Mouse (Mus musculus): ENCODE results near the gene Lrrc45. TPM values are rescaled to one million over a fixed set of nuclear protein-coding genes. Genes with fewer than 3 reads are reported as not detected.

Lrrc45 gene
- polyA plus RNA-seq, 1 experiment from 2014 or later, result 23.2 TPM

DNA sequence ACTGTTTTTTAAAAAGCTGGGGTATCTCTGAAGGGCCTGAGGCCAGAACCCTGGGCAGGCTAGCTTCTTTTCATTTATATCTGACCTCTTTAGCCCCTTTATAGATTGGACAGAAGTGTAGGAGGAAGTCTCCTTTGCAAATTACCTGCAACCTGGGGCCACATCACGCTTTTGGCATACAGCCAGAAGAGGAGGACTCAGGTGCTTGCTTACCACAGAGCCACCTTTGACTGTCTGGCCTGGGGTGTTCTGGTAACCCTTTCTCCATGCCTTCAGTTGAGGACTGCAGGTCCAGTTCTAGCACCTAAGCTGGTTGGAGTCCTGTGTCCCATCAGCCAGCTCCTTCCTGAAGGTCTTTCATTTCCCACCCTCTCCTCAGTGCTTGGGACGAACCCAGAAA, 4.2 kb upstream of the Lrrc45 start:
- H3K27ac ChIP-seq (ENCODE audit: low read depth, low read length), result no peak overlapping the region
- H3K27me3 ChIP-seq (ENCODE audit: control insufficient read depth, insufficient read depth, low read length), result no peaks in the 10 kb centered on the region
- peaks cover 6% of the 10 kb centered on the region for H3K36me3 ChIP-seq (ENCODE audit: control insufficient read depth, insufficient read depth, low read length)
- 67% methylated on average over 2 of the region's 2 CpGs for WGBS (ENCODE audit: insufficient replicate concordance)
- peaks cover 40% of the 10 kb centered on the region for H3K4me1 ChIP-seq (ENCODE audit: control insufficient read depth, insufficient read depth, low read length)
- H3K9ac ChIP-seq (ENCODE audit: low read depth, low read length), result no peak overlapping the region
- ATAC-seq (replicated peaks; ENCODE audit: insufficient number of reproducible peaks, low FRiP score, low TSS enrichment), result no peak
- no peak overlapping the region for H3K4me3 ChIP-seq (ENCODE audit: low read depth, low read length)
- no peaks in the 10 kb centered on the region for H3K9me3 ChIP-seq (replicated peaks; ENCODE audit: control insufficient read depth, low read length)
- no peak overlapping the region for H3K4me2 ChIP-seq

DNA sequence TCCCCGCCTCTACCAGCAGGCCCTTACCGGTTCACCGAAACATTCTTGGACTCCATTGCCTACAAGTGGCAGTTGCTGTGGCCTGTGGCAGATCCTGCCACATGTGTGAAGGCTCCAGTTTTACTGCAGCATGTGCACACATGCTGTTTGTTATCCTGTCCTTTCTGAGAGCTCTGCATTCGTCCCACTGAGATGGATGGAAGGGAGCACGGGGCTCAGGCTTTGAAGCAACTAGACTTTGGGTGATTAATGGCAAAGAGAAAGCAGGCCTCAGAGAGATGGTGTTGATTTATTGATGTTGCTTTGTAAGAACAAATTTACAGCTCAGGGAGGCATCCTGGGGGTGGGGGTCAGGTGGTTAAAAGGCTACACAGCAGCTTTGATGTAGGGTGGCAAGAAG, 3.1 kb upstream of the Lrrc45 start:
- no peak for ATAC-seq (replicated peaks; ENCODE audit: insufficient number of reproducible peaks, low FRiP score, low TSS enrichment)
- no peaks in the 10 kb centered on the region for H3K27me3 ChIP-seq (ENCODE audit: control insufficient read depth, insufficient read depth, low read length)
- no peak overlapping the region for H3K4me2 ChIP-seq
- H3K9me3 ChIP-seq (replicated peaks; ENCODE audit: control insufficient read depth, low read length), result no peaks in the 10 kb centered on the region
- H3K9ac ChIP-seq (ENCODE audit: low read depth, low read length), result no peak overlapping the region
- H3K4me1 ChIP-seq (ENCODE audit: control insufficient read depth, insufficient read depth, low read length), result peaks cover 34% of the 10 kb centered on the region
- peaks cover 7% of the 10 kb centered on the region for H3K36me3 ChIP-seq (ENCODE audit: control insufficient read depth, insufficient read depth, low read length)
- 75% methylated on average over 5 of the region's 5 CpGs for WGBS (ENCODE audit: insufficient replicate concordance)
- H3K4me3 ChIP-seq (ENCODE audit: low read depth, low read length), result no peak overlapping the region
- no peak overlapping the region for H3K27ac ChIP-seq (ENCODE audit: low read depth, low read length)

DNA sequence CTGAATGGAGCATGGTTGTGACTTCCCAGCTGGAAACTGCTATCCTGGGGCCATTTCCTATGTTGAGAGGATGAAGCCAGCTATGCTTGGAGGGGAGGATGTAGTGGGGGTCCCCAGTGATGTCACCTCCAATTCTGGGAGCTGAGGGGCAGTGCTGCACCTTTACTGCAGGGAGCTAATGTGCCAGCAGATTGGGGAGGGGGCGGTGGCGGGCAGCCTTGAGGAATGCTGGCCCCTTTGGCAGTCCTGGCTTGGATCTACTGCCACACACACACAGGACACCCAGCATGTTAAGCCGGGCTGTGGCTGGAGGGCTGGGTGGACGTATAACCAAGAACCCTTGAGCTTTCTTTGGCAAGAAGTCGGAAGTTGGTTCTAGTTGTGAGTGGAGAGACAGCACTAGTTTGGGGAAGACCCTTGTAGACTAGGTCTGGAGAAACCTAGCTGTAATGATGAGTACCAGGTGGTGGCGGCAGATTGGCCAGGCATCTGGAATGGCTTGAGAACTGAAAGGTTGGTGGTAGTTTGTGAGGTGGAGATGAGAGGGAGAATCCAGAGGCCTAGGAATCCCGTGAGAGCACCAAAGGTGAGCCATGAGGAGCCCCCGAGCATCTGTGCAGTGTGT, 1.6 kb upstream of the Lrrc45 start:
- Histone ChIP-seq H3K9ac (ENCODE audit: low read depth, low read length) (peak overlapping the region; percentile 80; the same call in 1 of the 2 replicates), H3K27me3 (ENCODE audit: control insufficient read depth, insufficient read depth, low read length) (no peaks in the 10 kb centered on the region), H3K9me3 (replicated peaks; ENCODE audit: control insufficient read depth, low read length) (no peaks in the 10 kb centered on the region), H3K27ac (ENCODE audit: low read depth, low read length) (no peak overlapping the region), H3K36me3 (ENCODE audit: control insufficient read depth, insufficient read depth, low read length) (peaks cover 11% of the 10 kb centered on the region), H3K4me1 (ENCODE audit: control insufficient read depth, insufficient read depth, low read length) (peaks cover 20% of the 10 kb centered on the region), H3K4me3 (ENCODE audit: low read depth, low read length) (no peak overlapping the region; the same call in 1 of the 2 replicates), H3K4me2 (peak overlapping the region; percentile 100)
- no peak for ATAC-seq (replicated peaks; ENCODE audit: insufficient number of reproducible peaks, low FRiP score, low TSS enrichment)
- 57% methylated on average over 8 of the region's 8 CpGs for WGBS (ENCODE audit: insufficient replicate concordance)

DNA sequence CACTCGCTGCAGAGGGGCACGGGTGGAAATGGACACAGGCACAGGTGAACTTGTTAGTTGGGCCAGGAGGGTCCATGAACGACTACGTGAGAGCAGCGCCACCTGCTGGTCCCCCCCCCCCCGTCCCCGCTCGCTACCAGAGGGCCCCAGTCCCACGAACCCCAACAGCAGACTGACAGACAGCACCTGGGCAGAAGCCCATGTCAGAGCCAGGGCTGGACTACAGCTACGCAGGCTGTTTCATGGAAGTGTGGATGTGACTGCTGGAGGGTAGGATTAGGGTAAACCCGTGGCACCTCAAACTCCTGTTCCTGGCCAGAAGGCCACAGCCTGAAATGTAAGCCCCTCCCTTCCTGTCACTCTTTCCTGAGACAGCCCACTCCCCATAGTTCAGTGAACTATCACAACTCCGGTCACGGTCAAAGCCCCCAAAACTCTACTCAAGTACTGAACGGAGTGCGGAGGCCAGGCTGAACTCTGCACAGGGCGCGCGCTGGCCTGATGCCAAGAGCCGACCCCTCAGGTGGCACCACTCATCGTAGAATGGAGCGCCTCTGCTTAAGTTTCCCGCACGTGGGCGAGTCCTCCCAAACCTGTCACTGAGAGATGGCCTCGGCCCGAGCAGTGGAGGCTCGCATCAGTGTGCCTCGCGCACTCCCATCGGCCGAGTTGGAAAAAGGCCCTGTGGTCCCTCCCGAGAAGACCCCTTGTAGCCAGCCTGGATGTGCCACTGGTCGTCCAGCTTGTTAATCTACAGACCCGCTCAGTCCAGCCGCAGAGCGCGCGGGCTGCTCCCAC, 755 bp upstream of the Lrrc45 start:
- Histone ChIP-seq H3K4me2 (peak overlapping the region; percentile 100), H3K4me1 (ENCODE audit: control insufficient read depth, insufficient read depth, low read length) (peaks cover 13% of the 10 kb centered on the region), H3K27ac (ENCODE audit: low read depth, low read length) (peak overlapping the region; percentile 76), H3K9me3 (replicated peaks; ENCODE audit: control insufficient read depth, low read length) (no peaks in the 10 kb centered on the region), H3K27me3 (ENCODE audit: control insufficient read depth, insufficient read depth, low read length) (no peaks in the 10 kb centered on the region), H3K9ac (ENCODE audit: low read depth, low read length) (peak overlapping the region; percentile 80), H3K4me3 (ENCODE audit: low read depth, low read length) (peak overlapping the region; percentile 55), H3K36me3 (ENCODE audit: control insufficient read depth, insufficient read depth, low read length) (peaks cover 14% of the 10 kb centered on the region)
- under 1% methylated on average over 38 of the region's 38 CpGs for WGBS (ENCODE audit: insufficient replicate concordance)
- ATAC-seq (replicated peaks; ENCODE audit: insufficient number of reproducible peaks, low FRiP score, low TSS enrichment), result peak; percentile 24

DNA sequence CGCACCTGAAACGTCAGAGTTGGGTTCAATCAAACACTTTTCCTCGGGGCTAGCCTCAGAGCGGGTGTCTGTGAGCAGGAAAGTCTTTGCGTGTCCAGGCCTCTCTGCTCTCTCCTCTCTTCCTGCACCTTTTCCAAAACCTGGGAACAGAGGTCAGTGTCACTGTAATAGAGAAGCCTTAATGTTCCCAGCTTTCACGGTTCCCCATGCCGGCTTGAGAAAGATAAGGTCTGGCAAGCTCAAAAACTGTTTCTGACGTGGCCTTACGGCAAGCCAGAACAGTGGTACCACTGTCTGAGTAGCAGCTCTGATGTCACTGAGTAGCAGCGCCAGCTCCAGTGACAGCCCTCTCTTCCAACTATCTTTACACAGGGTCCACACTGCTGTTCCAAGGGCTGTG, 821 bp downstream of the Lrrc45 start:
- peak overlapping the region; percentile 55 for H3K4me3 ChIP-seq (ENCODE audit: low read depth, low read length)
- no peak for ATAC-seq (replicated peaks; ENCODE audit: insufficient number of reproducible peaks, low FRiP score, low TSS enrichment)
- no peak overlapping the region for H3K27ac ChIP-seq (ENCODE audit: low read depth, low read length)
- peaks cover 13% of the 10 kb centered on the region for H3K4me1 ChIP-seq (ENCODE audit: control insufficient read depth, insufficient read depth, low read length)
- H3K36me3 ChIP-seq (ENCODE audit: control insufficient read depth, insufficient read depth, low read length), result peaks cover 10% of the 10 kb centered on the region
- H3K27me3 ChIP-seq (ENCODE audit: control insufficient read depth, insufficient read depth, low read length), result no peaks in the 10 kb centered on the region
- H3K9me3 ChIP-seq (replicated peaks; ENCODE audit: control insufficient read depth, low read length), result no peaks in the 10 kb centered on the region
- peak overlapping the region; percentile 100 for H3K4me2 ChIP-seq
- 49% methylated on average over 10 of the region's 10 CpGs for WGBS (ENCODE audit: insufficient replicate concordance)
- H3K9ac ChIP-seq (ENCODE audit: low read depth, low read length), result peak overlapping the region; percentile 82

DNA sequence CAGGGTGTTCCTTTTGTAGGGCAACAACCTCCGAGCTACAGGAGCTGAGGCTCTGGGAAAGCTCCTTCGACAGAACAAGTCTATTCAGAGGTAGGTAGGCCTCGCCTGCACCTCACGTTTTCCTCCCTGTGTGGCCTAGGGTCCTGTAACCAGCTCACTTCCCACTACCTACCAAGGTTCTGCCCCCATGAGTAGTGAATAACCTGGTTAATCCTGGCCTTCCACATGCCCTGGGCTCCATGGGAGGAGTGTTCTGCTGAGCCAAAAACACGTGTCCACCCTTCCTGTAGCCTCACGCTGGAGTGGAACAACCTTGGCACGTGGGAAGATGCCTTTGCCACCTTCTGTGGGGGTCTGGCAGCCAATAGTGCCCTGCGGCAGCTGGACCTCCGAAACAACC, 1.4 kb downstream of the Lrrc45 start:
- Histone ChIP-seq H3K27ac (ENCODE audit: low read depth, low read length) (no peak overlapping the region), H3K4me2 (peak overlapping the region; percentile 100), H3K9ac (ENCODE audit: low read depth, low read length) (peak overlapping the region; percentile 82; the same call in 1 of the 2 replicates), H3K4me1 (ENCODE audit: control insufficient read depth, insufficient read depth, low read length) (peaks cover 13% of the 10 kb centered on the region), H3K9me3 (replicated peaks; ENCODE audit: control insufficient read depth, low read length) (no peaks in the 10 kb centered on the region), H3K36me3 (ENCODE audit: control insufficient read depth, insufficient read depth, low read length) (0 out of 2 replicates have a peak, but pooled peaks cover 9% of the 10 kb centered on the region), H3K27me3 (ENCODE audit: control insufficient read depth, insufficient read depth, low read length) (no peaks in the 10 kb centered on the region), H3K4me3 (ENCODE audit: low read depth, low read length) (no peak overlapping the region)
- no peak for ATAC-seq (replicated peaks; ENCODE audit: insufficient number of reproducible peaks, low FRiP score, low TSS enrichment)
- WGBS (ENCODE audit: insufficient replicate concordance), result 85% methylated on average over 9 of the region's 9 CpGs

DNA sequence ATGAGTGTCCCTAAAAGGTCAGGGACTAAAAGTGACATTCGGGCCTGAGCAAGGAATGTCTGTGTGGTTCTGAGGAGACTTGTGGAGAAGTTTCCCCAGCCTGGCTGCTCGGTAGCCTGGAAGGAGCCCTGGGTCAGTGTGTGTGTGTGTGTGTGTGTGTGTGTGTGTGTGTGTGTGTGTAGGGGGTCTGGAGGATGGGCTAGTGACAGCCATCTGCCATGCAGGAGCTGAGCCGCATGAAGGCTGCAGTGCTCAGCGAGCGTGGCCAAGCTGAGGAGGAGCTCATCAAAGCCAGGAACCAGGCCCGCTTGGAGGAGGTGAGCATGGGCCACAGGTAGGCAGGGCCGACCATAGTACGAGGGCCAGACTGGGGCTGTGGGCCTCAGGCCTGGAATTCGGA, 5.5 kb downstream of the Lrrc45 start:
- 87% methylated on average over 9 of the region's 9 CpGs for WGBS (ENCODE audit: insufficient replicate concordance)
- no peak overlapping the region for H3K4me2 ChIP-seq
- H3K27ac ChIP-seq (ENCODE audit: low read depth, low read length), result no peak overlapping the region
- H3K9ac ChIP-seq (ENCODE audit: low read depth, low read length), result no peak overlapping the region
- H3K4me3 ChIP-seq (ENCODE audit: low read depth, low read length), result no peak overlapping the region
- peaks cover 17% of the 10 kb centered on the region for H3K4me1 ChIP-seq (ENCODE audit: control insufficient read depth, insufficient read depth, low read length)
- peaks cover 31% of the 10 kb centered on the region for H3K27me3 ChIP-seq (ENCODE audit: control insufficient read depth, insufficient read depth, low read length)
- 0 out of 2 replicates have a peak, but pooled peaks cover 9% of the 10 kb centered on the region for H3K36me3 ChIP-seq (ENCODE audit: control insufficient read depth, insufficient read depth, low read length)
- no peak for ATAC-seq (replicated peaks; ENCODE audit: insufficient number of reproducible peaks, low FRiP score, low TSS enrichment)
- no peaks in the 10 kb centered on the region for H3K9me3 ChIP-seq (replicated peaks; ENCODE audit: control insufficient read depth, low read length)

DNA sequence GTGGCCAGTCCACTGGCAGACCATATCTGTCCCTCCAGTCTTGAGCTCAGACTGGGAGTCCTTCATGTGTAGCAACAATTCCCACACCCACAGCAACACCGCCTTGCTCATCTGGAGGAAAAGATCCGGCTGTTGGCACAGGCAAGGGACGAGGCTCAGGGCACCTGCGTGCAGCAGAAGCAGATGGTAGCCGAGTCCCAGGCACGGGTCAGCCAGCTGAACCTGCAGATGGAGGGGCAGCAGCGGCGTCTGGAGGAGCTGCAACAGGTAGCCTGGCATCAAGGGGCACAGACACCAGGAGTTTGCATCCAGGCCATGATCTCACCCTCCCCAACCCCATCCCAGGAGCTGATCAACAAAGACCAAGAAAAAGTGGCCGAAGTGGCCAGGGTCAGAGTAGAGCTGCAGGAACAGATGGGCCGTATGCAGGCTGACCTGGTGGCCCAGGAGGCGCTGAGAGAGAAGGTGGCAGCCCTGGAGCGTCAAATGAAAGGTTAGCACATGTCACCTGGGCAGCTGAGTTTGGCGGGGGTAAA, 6.2 kb downstream of the Lrrc45 start:
- Histone ChIP-seq H3K4me2 (no peak overlapping the region), H3K4me3 (ENCODE audit: low read depth, low read length) (no peak overlapping the region), H3K36me3 (ENCODE audit: control insufficient read depth, insufficient read depth, low read length) (0 out of 2 replicates have a peak, but pooled peaks cover 9% of the 10 kb centered on the region), H3K27me3 (ENCODE audit: control insufficient read depth, insufficient read depth, low read length) (peaks cover 31% of the 10 kb centered on the region), H3K4me1 (ENCODE audit: control insufficient read depth, insufficient read depth, low read length) (peaks cover 10% of the 10 kb centered on the region), H3K27ac (ENCODE audit: low read depth, low read length) (no peak overlapping the region), H3K9me3 (replicated peaks; ENCODE audit: control insufficient read depth, low read length) (no peaks in the 10 kb centered on the region), H3K9ac (ENCODE audit: low read depth, low read length) (no peak overlapping the region)
- WGBS (ENCODE audit: insufficient replicate concordance), result 84% methylated on average over 13 of the region's 13 CpGs
- no peak for ATAC-seq (replicated peaks; ENCODE audit: insufficient number of reproducible peaks, low FRiP score, low TSS enrichment)
